Mouse (Mus musculus): Measurements from ENCODE around the gene Kctd21. TPM values are rescaled to one million over a fixed set of nuclear protein-coding genes. Genes with fewer than 3 reads are reported as not detected.

Kctd21 gene
- 10 to 100 TPM; 11.9 to 14.0 (median 12.5) TPM for total RNA-seq (2022)

DNA sequence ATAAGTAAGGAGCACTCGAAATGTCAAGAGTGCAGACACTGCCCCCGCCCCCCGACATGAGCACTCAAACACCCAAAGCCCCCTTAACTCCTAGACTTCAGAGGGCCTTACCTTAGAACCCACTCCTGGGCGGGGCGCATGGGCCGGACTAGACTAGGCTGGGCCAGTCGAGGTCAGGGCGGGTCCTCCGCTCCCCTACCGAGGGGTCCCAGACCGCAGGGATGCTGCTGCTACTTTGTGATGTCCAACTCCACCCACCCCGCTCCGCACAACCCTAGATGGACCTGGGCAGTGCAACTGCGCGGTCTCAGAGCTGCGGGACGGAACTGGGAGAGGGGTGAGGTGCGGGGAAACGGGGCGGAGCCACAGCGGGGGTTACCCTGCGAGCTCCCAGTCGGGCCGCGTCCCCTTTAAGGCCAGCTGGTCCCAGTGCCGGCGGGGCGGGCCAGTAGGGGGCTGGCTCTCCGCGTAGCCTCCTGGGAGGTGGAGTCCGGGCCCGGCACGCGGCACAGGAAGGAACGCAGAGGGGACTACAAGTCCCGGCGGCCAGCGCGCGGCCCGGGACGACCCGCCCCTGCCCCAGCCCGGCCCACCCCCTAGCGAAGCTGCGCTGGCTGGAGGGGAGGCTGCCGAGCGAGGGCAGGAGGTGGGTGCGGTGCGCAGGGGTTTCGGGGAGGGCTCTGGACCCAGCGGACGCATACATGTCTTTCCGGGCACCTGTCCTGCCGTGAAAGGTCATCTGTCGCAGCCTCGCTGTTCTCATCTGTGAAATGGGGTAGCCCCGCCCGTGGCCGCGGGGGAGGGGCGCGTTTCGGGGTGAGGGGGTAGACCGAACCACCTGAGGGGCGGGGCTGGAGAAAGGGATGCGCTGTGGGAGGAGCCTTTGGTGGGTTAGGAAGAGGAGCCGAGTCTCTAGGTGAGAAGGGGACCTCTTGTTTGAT, at the start of gene Kctd21, which contains the start of gene Usp35:
TSS of gene Kctd21 (plus strand) at position 602 of the 941 bp plus-strand sequence.
TSS of gene Usp35 (minus strand) at position 295 of the 941 bp plus-strand sequence.
- DNase-seq (ENCODE audit: low spot score in 2 of 2): peak; percentile 82 to 95

DNA sequence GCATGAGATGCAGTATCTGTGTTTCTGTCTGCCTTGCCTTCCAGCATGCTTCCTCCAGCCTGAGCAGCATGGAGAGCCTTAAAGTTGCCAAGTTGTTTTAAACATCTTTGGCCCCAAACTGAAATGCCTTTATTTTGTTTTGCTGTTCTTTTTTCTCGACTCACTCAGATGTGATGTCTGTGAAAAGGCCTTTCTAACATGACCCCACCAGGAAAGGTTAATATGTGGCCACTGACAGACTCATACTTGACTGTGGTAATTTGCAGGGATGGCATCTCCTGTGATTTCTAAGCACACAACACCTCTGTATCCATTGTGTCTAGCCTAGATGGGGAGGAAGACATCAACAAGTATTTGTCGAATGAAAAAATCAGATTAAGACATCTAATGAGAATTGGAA, 35.1 kb upstream of the Kctd21 start:
- DNase-seq (ENCODE audit: low spot score in 2 of 2): no peak

DNA sequence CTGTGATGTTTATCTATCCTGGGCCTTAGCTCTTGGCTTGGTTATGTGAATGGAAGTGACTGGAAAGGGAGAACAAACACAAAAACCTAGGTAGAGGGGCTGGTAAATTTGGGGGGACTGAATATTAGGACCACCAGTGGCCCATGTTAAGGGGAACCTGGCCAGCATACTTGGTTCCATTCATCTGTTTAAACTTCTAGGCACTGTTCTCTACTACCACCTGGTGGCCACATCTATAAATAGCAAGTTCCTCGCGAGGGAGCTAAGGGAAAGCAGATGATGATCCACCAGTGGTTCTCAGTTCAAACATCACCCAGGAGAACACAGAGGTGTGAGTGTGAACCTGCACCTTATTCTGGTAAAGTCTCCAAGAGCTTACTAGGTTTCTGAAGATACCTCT, 34.7 kb upstream of the Kctd21 start:
- peak in 1 of 2 experiments; percentile 44 for DNase-seq (ENCODE audit: low spot score in 2 of 2)

GRCm38 (mm10) chr7:97298279-97298678, 33.8 kb upstream of the Kctd21 start:
- no peak for DNase-seq (ENCODE audit: low spot score in 2 of 2)

DNA sequence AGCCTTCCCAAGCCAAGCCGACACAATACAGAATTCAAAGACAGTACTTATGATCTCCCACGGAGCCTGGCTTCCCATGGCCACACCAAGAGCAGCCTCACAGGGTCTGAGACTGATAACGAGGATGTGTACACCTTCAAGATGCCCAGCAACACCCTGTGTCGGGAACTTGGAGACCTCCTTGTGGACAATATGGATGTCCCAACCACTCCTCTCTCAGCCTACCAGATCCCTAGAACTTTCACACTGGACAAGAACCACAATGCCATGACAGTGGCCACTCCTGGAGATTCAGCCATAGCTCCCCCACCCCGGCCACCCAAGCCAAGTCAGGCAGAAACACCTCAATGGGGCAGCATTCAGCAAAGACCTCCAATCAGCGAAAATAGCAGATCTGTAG, 33.2 kb upstream of the Kctd21 start:
- no peak for DNase-seq (ENCODE audit: low spot score in 2 of 2)

DNA sequence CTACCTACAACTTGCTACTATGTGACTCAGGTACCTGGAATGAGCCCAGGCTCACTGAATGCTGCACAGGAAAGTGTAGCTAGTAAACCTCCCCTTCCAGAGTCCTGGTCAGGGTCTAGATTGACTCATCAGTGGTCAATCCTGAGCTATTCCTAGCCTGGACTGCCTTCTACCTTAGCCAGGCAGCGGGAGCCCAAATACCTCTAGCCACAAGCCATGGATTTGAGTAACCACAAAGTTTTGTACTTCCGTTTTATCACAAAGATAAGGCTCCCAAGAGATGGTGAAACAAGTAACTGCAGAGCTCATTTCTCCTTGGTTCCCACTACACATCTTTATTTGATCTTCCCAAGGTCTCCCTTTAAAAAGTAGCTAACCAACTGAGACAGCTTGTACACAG, 31.2 kb upstream of the Kctd21 start:
- no peak for DNase-seq (ENCODE audit: low spot score in 2 of 2)

- no peak for DNase-seq (ENCODE audit: low spot score in 2 of 2)
Observed at GRCm38 (mm10) chr7:97301321-97301720, 30.8 kb upstream of the Kctd21 start.

GRCm38 (mm10) chr7:97302261-97302660, 29.9 kb upstream of the Kctd21 start:
- no peak for DNase-seq (ENCODE audit: low spot score in 2 of 2)

- no peak for DNase-seq (ENCODE audit: low spot score in 2 of 2)
Observed at GRCm38 (mm10) chr7:97302876-97303275, 29.3 kb upstream of the Kctd21 start.

DNA sequence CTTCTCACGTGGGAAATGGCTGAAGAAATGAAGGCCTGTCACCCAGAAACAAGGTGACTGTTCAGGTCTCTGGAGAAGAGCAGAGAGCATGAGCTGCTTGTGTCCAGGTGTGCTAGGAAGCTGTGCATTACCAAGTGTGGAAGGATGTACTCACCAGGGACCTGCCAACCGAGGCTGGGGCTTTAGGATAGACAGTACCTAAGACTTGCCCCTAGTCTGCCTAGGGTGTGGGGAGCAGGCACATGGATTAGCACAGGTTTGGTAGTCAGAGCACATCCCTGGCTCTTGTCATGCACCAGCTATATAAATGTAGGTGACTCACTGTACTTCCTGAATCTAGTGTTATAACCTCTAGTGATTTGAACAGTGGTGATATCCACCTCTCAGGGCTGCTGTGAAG, 28.5 kb upstream of the Kctd21 start:
- DNase-seq (ENCODE audit: low spot score in 2 of 2): no peak

GRCm38 (mm10) chr7:97304471-97304870, 27.7 kb upstream of the Kctd21 start:
- no peak for DNase-seq (ENCODE audit: low spot score in 2 of 2)

DNA sequence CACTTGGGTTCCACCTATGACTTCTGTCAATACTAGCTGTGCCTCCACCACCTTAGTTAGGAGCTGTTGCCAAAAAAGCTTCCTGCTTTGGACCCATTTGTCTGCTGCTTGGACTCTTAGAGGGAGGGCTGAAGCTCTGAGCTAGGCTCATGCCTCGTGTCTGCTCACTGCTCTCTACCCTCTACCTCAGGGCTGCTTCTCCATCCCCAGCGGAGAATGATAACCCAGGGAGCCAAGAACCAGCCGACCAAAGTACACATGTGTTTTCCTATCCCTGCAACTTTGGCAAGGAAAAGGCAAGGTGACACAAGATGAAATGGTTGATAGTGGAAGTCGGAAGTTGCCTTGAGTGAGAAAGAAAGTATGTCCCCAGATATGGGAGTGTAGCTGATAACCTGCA, 26.9 kb upstream of the Kctd21 start:
- no peak for DNase-seq (ENCODE audit: low spot score in 2 of 2)

GRCm38 (mm10) chr7:97306813-97307212, 25.3 kb upstream of the Kctd21 start:
- no peak for DNase-seq (ENCODE audit: low spot score in 2 of 2)

DNA sequence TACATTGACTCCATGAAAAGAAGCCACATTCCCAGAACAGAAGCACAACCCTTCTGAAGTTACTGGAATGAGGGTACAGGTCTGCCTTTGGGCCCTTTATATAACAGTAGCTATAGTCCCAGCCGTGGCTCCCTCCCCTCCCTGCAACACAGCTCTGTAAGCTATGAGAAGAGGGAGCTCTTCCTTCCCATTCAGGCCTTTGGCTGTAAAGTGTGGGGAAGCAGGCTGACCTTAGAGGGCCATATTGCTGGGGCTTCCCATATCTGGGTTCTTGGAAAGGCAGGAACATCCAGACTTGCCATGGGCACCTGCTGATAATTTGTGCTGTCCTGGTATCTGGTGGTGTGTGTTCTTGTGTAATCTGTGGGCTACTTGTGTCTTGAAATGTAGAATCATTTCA, 24.6 kb upstream of the Kctd21 start:
- DNase-seq (ENCODE audit: low spot score in 2 of 2): no peak

GRCm38 (mm10) chr7:97309461-97310340, 22.4 kb upstream of the Kctd21 start:
- peak in 1 of 2 experiments; percentile 1 for DNase-seq (ENCODE audit: low spot score in 2 of 2)

DNA sequence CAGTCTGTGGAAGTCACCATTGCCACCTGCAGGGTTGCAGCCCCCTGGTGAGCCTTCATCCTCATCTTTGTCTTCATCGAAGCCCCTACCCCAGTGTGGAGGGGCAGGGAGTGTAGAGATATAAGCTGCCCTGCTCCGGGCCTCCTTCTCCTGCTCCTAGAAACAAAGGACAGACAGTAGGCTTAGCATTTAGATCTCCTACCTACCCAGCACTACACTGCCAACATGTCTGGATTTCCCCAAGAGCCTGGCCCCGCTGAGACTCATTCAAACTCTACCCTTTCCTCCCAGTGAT, 21.8 kb upstream of the Kctd21 start:
- peak in 1 of 2 experiments; percentile 1 for DNase-seq (ENCODE audit: low spot score in 2 of 2)

- DNase-seq (ENCODE audit: low spot score in 2 of 2): no peak
Observed at GRCm38 (mm10) chr7:97311620-97312019, 20.5 kb upstream of the Kctd21 start.

DNA sequence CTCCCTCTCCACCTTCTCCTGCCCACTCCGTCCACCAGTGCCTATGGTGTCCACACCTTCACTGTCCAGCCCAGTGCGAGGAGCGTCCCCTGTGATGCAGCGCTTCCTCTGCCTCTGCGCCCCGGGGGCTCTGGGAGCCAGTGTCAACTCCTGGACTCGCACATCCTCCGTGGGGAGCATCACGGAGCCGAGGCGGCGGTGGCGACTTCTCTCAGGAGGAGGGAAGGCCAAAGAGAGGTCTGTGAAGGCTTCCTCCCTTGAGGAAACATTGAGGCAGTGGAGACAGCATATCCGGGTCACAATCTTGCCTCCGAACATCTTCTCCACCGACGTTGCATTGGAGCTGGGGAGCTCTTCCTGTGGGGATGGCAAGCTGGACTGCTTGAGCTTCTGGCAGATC, 19.9 kb upstream of the Kctd21 start:
- DNase-seq (ENCODE audit: low spot score in 2 of 2): no peak

DNA sequence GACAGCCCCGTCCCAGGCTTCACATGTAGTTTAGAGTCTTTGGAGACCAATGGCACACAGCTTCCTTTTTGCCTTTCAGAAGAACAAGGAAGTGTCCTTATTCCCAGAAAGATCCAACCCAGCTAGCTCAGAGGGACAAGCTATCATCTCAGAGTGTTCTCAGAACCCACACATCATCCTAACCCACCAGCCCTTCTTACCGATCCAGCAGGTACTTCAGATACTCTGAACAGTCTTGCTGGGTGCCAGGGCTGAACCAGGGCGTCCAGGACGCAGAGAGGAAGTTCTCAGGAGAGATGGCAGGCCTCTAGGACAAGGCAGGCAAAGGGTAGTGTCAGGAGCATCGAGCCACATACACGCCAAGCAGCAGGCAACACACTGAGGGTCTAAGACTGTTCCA, 19.3 kb upstream of the Kctd21 start:
- no peak for DNase-seq (ENCODE audit: low spot score in 2 of 2)

GRCm38 (mm10) chr7:97313364-97313995, 18.6 kb upstream of the Kctd21 start:
- DNase-seq (ENCODE audit: low spot score in 2 of 2): no peak

GRCm38 (mm10) chr7:97314646-97315045, 17.5 kb upstream of the Kctd21 start:
- DNase-seq (ENCODE audit: low spot score in 2 of 2): no peak

- DNase-seq (ENCODE audit: low spot score in 2 of 2): no peak
Observed at GRCm38 (mm10) chr7:97315656-97316055, 16.5 kb upstream of the Kctd21 start.
